Mouse (Mus musculus) lung, postnatal 0 days (tissue): ENCODE data around the gene Slc22a16.

Experiments used
- CTCF ChIP-seq: IDR thresholded peaks from 2 replicates; pipeline ENCODE4 v1.5.1; 2016; ENCODE audit warnings: antibody characterized with exemption, mild to moderate bottlenecking
- EP300 ChIP-seq: IDR thresholded peaks from 2 replicates; pipeline ENCODE4 v1.6.1; 2016; ENCODE audit warnings: antibody characterized with exemption, mild to moderate bottlenecking, control low read depth

DNA sequence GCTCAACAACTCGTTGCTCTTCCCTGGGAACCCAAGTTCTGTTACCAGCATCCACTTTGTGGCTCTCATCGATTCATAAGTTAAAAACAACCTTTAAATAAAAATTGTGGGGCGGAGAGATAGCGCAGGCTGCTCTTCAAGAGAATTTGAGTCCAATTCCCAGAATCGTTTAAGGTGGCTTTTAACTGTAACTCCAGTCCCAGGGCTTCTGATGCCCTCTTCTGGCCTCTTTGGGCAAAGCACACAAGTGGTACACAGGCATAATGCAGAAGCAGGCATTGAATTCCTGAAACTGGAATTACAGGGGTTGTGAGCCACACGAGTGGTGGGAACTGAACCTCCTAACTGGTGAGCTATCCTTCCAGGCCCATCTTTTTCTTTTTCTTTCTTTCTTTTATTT, 40.5 kb upstream of the Slc22a16 start:
- TF ChIP-seq CTCF (peak; percentile 79), EP300 (no peak)
